Mouse (Mus musculus) cerebellum, postnatal 14 days (tissue): ENCODE results near the gene Lsm11.
A peak's percentile ranks its signal among the peaks of the same experiment; 100 is the strongest.

Experiments
- DNase-seq, 2 experiments: peaks; one replicate each; pipeline ENCODE4 v3.0.0; 2021; ENCODE audit warnings: mixed read lengths in 2 of 2

The Lsm11 gene

GRCm38 (mm10) chr11:45944643-45945156, at the start of gene Lsm11:
TSS of gene Lsm11 (minus strand) at chr11:45944935.
- DNase-seq = peak; percentile 99

DNA sequence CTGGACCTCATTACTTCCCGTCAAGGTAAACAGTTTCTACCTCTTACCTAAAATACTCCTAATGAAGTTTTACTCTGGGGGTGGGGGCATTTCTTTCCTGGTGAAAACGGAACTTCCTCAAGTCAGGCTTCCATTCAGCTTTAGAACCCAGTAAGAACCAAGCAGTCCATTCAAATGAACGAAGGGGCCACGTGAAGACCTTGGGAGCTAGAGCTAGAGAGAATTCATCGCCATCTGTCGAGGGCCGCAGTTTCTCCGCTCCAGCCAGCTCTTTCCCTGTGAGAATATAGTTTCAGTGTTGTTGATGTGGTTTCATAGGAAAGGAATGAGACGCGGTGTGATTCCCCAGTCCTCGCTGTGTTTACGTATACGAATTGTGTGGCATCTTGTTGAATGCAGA, 47.4 kb upstream of the Lsm11 start:
- DNase-seq = peak in 1 of 2 experiments; percentile 17

DNA sequence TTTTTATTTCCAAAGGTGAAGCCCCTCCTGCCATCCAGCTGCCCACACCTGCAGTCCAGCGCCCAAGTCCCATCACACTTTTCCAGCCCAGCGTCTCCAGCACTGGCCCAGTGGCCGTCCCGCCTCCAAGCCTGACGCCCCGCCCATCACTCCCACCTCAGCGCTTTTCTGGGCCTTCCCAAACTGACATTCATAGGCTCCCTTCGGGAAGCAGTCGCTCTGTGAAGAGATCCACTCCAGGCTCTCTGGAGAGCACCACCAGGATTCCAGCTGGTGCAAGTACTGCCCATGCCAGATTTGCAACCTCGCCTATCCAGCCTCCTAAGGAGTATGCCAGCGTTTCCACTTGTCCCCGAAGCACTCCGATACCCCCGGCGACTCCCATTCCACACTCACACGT, 46.9 kb upstream of the Lsm11 start:
- DNase-seq = peak; percentile 10 to 15

GRCm38 (mm10) chr11:45980893-45981253, 36.1 kb upstream of the Lsm11 start:
- no peak for DNase-seq

- peak; percentile 47 to 76 for DNase-seq
Measured at GRCm38 (mm10) chr11:45979946-45980892, 35.5 kb upstream of the Lsm11 start, which contains the start of gene Sox30. TSS of gene Sox30 (plus strand) at chr11:45980310.

- DNase-seq = no peak
Measured at GRCm38 (mm10) chr11:45976061-45976460, 31.3 kb upstream of the Lsm11 start.

GRCm38 (mm10) chr11:45974466-45974865, 29.7 kb upstream of the Lsm11 start:
- DNase-seq = no peak

- DNase-seq = no peak
Measured at GRCm38 (mm10) chr11:45973635-45974034, 28.9 kb upstream of the Lsm11 start.

- no peak for DNase-seq
Measured at GRCm38 (mm10) chr11:45968466-45968865, 23.7 kb upstream of the Lsm11 start.

DNA sequence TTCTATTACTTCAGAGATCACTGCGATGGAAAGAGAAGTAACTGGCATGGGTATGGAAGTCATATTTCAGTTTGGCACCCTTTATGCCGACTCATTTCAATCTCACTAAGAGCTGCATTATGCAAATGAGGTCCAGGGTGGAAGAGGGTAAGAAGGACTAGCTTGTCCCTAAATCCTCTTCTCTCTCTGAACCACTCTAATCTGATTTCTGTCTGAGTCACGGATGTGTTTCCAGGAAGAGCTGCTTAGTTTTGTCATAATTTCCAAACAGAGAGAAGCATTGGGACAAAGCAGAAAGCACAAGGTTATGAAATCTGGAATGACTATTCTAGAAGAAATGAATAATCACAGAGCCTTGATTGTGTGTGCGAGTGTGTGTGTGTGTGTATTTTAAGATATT, 22.2 kb upstream of the Lsm11 start:
- no peak for DNase-seq

GRCm38 (mm10) chr11:45960003-45960402, 15.3 kb upstream of the Lsm11 start:
- DNase-seq = no peak

DNA sequence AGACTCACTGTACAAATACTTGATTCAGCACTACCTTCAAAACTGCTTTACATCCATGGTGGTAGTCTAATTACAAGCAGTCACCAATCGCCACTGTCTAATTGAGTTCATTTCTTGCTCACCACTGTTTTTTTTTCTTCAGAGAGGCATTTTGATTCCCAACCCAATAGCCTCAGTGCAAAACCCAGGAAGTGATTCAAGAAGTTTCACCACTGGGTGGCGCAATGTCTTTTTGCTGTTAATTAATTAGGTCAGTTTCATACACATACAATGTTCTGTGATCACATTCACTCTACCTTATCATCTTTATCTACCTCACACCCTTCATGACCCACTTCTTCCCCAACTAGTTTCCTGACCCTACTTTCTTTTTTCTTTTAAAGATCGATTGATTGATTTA, 14.9 kb upstream of the Lsm11 start:
- DNase-seq = peak in 1 of 2 experiments; percentile 54

GRCm38 (mm10) chr11:45955127-45955627, 10.4 kb upstream of the Lsm11 start, which contains the start of gene Thg1l:
TSS of gene Thg1l (minus strand) at chr11:45955494.
- peak; percentile 90 to 91 for DNase-seq

- DNase-seq = peak in 1 of 2 experiments; percentile 44
Measured at GRCm38 (mm10) chr11:45947491-45947890, 2.8 kb upstream of the Lsm11 start.

GRCm38 (mm10) chr11:45946796-45947195, 2.1 kb upstream of the Lsm11 start:
- no peak for DNase-seq

- DNase-seq = peak; percentile 42 to 46
Measured at GRCm38 (mm10) chr11:45943891-45944642, 668 bp downstream of the Lsm11 start.

DNA sequence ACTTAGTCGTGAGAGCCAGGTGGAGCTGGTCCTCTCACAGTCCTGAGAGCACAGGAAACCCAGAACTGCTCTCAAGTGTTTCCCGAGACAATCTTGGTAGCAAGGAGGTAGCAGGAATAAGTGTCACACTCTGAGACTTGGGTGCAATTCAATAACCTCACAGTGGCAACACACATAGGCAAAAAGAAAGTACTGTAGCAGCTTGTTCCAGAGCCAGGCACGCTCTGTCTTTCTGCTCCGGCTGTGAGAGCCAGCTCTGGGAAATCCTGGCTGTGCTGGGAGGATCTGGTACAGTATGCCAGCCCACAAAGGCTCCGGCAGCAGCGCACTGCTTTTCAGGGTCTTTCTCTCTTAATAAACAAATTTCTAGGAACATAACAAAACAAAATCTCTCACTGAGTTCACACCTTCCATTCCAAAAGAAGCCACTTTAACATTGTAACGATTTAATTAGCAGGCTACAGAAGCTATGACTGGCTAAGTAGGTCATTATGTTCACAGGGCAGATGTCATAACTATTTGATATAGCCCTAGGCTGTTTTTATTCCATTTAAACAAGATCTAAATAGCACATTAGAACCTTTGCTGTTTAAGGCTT, 1.5 kb downstream of the Lsm11 start:
- peak; percentile 38 to 51 for DNase-seq

- no peak for DNase-seq
Measured at GRCm38 (mm10) chr11:45942281-45942680, 2.5 kb downstream of the Lsm11 start.

GRCm38 (mm10) chr11:45938917-45939316, 5.8 kb downstream of the Lsm11 start:
- no peak for DNase-seq

- DNase-seq = no peak
Measured at GRCm38 (mm10) chr11:45937478-45937877, 7.3 kb downstream of the Lsm11 start.

DNA sequence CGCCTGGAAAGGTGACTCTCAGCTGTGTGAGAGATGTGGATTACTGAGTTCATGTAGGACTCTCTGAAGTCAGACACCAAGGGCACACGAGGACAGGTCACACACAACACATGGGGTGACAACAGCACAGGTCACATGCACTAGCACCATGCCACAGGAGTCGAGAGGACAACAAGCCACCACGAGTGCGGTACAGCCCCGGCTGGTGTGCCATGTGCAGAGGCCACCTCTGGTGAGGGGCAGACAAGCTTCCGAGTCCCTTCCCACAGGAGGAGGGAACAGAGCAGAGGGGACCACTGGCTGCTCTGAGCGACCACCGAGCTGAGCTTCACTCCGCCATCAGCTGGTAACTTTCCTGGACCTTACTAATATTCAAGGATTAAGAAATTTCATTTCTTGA, 12.0 kb downstream of the Lsm11 start:
- DNase-seq = no peak

DNA sequence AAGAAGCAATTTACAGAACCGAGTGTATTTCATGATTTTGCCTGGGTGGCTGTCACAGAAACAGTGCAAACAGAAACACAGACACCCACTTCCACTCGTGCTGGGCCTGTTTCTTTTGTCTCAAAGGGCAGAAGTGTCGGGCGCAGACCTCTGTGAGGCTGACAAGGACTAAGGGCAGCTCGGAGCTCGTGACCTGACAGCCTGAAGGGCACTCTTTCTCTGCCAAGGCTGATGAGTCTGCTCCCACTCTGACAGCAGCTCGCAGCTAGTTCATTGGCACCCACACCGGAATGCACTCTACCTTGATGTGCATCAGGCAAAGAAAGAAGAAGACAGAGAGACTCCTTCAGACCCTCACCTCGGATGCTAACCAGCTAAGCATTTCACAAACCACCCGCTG, 15.2 kb downstream of the Lsm11 start:
- no peak for DNase-seq

DNA sequence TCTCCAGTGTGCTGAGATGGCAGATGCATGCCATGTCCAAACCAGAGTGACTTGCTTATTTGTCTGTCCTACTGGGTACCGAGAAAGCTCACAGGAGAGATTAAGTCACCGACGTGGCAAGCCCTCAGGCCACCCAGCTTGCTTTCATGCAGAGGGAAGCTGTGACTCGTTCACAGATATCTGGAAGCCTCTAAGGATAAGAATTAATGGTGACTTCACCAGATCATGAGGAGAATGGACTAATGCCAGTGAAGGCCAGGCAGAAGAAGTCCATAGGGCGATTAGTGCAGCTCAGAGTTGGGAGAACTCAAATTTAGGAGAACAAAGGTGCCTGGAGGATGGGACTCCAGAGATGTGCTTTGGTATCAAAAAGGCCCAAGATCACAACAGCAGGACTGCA, 17.3 kb downstream of the Lsm11 start:
- no peak for DNase-seq
